Mouse (Mus musculus) heart, embryonic 13.5 days (tissue): ENCODE measurements around the gene Ccdc82. TPM values are rescaled to one million over a fixed set of nuclear protein-coding genes. Genes with fewer than 3 reads are reported as not detected.

Experiments
- ATAC-seq: fragments of 200-750 bp; cut with Nextera tagmentation; 2 replicates; pipeline ENCODE4 v1.8.0; 2017; ENCODE audit warnings: moderate TSS enrichment; ENCODE audit not compliant: insufficient number of reproducible peaks, low FRiP score, low TSS enrichment; ENCODE audit errors: extremely low read depth
- H3K27ac ChIP-seq: fragments of 300-500 bp; sonication (generic); replicated peaks from 2 replicates; pipeline ENCODE4 v1.5.1; 2015; ENCODE audit warnings: moderate library complexity, mild to moderate bottlenecking, inconsistent platforms
- H3K27me3 ChIP-seq: fragments of 300-500 bp; sonication (generic); replicated peaks from 2 replicates; pipeline ENCODE4 v1.6.1; 2015; ENCODE audit warnings: mild to moderate bottlenecking, inconsistent platforms
- H3K36me3 ChIP-seq: fragments of 300-500 bp; sonication (generic); 2 replicates; pipeline ENCODE4 v1.6.1; 2015; ENCODE audit warnings: mild to moderate bottlenecking, inconsistent platforms
- H3K4me1 ChIP-seq: fragments of 300-500 bp; sonication (generic); 2 replicates; pipeline ENCODE4 v1.6.1; 2015; ENCODE audit warnings: inconsistent platforms
- H3K4me2 ChIP-seq: fragments of 300-500 bp; sonication (generic); 2 replicates; pipeline ENCODE4 v1.6.1; 2015; ENCODE audit warnings: inconsistent platforms, mild to moderate bottlenecking, moderate library complexity
- H3K4me3 ChIP-seq: fragments of 300-500 bp; sonication (generic); 2 replicates; pipeline ENCODE4 v1.5.1; 2015; ENCODE audit warnings: moderate library complexity, mild to moderate bottlenecking, inconsistent platforms
- H3K9ac ChIP-seq: fragments of 300-500 bp; sonication (generic); 2 replicates; pipeline ENCODE4 v1.6.1; 2015; ENCODE audit warnings: inconsistent platforms, mild to moderate bottlenecking, moderate library complexity
- H3K9me3 ChIP-seq: fragments of 300-500 bp; sonication (generic); 2 replicates; pipeline ENCODE4 v1.6.1; 2016; ENCODE audit warnings: inconsistent platforms
- WGBS: fragments of 180-500 bp; shearing (Covaris S2); methylation state at CpG from one replicate; pipeline ENCODE4 v1.1.7; 2015; ENCODE audit warnings: mixed read lengths; 5-methylcytosine and 5-hydroxymethylcytosine counted together
- polyA plus RNA-seq: library from polyadenylated mRNA; unstranded; fragments of >200 nt; fragmentation: Nextera tagmentation; extraction: Ambion mirVana; gene quantifications from 2 replicates; pipeline ENCODE4 v1.2.1, GENCODE M21; 2015

The Ccdc82 gene
- polyA plus RNA-seq: 6.3 and 7.0 TPM in 2 replicates

DNA sequence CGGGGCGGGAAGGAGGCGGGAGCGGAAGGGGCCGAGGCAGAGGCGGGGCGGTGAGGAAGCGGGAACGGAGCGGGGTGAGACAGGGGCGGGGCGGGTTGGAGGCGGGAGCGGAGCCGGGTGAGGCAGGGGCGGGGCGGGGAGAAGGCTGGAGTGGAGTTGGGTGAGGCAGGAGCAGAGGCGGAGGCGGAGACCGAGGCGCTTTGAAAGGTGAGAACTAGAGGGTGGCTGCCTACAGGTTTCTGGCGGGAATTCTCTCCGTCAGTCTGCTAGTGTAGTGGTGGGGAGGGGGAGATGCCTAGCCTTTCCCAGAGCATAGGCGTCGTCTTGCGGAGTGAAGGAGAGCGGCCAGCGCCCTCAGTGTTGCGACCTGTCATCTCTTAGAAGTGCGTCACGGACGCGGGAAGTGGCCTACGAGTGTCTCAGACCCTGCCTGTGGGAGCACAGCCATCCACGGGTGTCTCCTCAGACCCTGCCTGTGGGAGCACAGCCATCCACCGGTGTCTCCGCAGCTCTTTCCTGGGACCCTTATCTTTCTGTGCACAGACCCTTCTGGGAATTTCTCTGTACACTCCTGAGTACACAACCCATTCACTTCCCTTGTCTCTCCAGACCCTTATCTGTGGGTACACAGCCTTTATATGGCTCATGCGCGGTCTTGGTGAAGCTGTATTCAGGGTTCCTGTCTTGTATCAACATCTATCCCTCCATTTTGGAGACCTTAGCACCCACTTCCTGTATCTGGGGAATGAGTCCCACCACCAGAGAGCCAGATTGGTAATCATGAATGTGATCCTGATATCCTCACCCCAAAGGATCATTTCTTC lies at the start of gene Ccdc82:
Gene Ccdc82 (plus strand): TSS at position 141 of the 824 bp plus-strand sequence.
- H3K36me3 ChIP-seq: peaks cover 1% of the 10 kb centered on the region; the same call in 1 of the 2 replicates
- peak; percentile 97 for ATAC-seq
- WGBS: 1% methylated on average over 29 of the region's 39 CpGs

DNA sequence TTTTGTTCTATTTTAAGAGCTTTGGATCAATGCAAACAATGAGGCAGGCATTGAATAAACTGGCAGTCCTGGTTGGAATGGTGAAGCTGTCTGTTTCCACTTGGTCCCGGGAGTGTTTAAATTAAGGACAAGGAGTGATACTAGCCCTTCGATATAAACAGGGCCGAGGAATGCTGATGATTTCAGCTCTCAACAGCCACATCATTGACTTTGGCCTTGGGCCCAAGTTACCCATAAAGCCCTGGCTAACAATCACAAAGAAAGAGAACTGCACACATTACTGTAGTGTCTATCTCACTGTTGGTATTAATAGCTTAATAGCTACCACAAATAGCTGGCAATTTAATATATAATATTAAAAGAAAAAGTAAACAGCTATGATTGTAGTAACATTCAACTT lies 46.7 kb upstream of the Ccdc82 start:
- Histone ChIP-seq H3K4me1 (peaks cover 15% of the 10 kb centered on the region), H3K4me3 (no peak overlapping the region), H3K9me3 (no peaks in the 10 kb centered on the region), H3K36me3 (no peaks in the 10 kb centered on the region), H3K27me3 (no peaks in the 10 kb centered on the region), H3K9ac (no peak overlapping the region), H3K27ac (peak overlapping the region; percentile 48), H3K4me2 (no peak overlapping the region)
- 13% methylated on average over 3 of the region's 3 CpGs for WGBS
- peak; percentile 46; the same call in 1 of the 2 replicates for ATAC-seq

More for the DNA sequence above, at the start of gene Ccdc82:
- H3K9me3 ChIP-seq: no peaks in the 10 kb centered on the region
- H3K27me3 ChIP-seq: no peaks in the 10 kb centered on the region
- H3K4me1 ChIP-seq: peaks cover 25% of the 10 kb centered on the region
- peak within 1 kb of the TSS; percentile 73 for H3K4me3 ChIP-seq
- peak within 1 kb of the TSS; percentile 94 for H3K4me2 ChIP-seq
- peak within 1 kb of the TSS; percentile 90 for H3K9ac ChIP-seq
- H3K27ac ChIP-seq: peak within 1 kb of the TSS; percentile 85

DNA sequence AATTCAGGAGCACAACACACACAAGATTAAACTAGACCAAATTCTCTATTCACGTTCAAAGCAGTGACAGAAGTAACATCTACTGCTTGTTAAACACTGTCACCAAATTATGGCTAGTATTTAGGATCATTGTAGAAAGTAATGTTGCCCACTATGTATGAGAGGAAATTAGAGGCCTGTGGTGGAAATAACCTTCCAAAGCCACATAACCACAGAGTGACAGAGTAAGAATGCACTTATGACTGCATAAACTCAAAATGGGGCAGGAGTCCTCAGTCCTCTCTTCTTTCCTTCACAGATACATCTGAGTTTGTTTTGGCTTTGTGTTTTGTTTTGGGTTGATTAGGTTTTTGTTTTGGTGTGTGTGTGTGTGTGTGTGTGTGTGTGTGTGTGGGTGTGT lies 43.6 kb upstream of the Ccdc82 start:
- H3K27ac ChIP-seq: no peak overlapping the region
- H3K4me1 ChIP-seq: peaks cover 15% of the 10 kb centered on the region
- WGBS: 98% methylated on average over 1 of the region's 1 CpGs
- no peak overlapping the region for H3K4me3 ChIP-seq
- H3K4me2 ChIP-seq: no peak overlapping the region
- ATAC-seq: no peak
- no peaks in the 10 kb centered on the region for H3K27me3 ChIP-seq
- no peak overlapping the region for H3K9ac ChIP-seq
- H3K36me3 ChIP-seq: no peaks in the 10 kb centered on the region
- no peaks in the 10 kb centered on the region for H3K9me3 ChIP-seq

DNA sequence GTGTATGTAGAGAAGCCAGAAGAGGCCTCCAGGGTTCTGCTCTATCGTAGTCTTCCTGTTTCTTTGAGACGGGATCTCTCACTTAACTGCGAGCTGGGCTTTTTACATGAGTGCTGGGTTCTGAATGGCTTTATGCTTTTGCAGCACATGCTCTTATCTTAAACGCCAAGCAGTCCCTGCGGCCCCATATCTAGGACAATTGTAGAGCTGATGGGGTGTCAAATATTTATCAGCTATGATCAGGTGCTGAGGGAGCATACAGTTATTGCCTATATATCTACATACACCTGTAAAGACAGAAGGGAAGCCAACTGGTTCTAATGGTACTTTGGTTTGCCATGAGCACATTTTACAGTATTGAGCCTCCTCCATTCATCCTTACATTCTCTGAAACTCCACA lies 43.1 kb upstream of the Ccdc82 start:
- no peak overlapping the region for H3K4me2 ChIP-seq
- no peak overlapping the region for H3K4me3 ChIP-seq
- no peaks in the 10 kb centered on the region for H3K9me3 ChIP-seq
- H3K36me3 ChIP-seq: no peaks in the 10 kb centered on the region
- WGBS: 52% methylated on average over 5 of the region's 5 CpGs
- no peak overlapping the region for H3K27ac ChIP-seq
- peaks cover 15% of the 10 kb centered on the region for H3K4me1 ChIP-seq
- no peak for ATAC-seq
- no peaks in the 10 kb centered on the region for H3K27me3 ChIP-seq
- no peak overlapping the region for H3K9ac ChIP-seq

DNA sequence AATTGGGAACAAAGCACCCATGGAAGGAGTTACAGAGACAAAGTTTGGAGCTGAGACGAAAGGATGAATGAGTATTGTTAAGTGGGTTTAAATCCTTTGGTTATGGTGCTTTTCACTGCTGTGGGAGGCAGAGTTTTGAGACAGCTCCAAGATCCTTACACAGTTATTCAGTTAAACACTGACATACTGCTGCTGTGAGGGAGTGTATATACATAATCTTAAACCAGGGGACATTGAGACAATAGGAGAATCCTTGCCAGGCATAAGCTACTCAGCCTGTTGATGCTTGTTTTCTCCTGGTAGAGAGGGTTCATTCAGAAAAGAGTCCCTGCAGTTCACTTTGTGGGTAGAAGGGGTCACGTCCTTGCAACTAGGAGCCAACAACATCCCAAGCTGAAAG lies 40.4 kb upstream of the Ccdc82 start:
- Histone ChIP-seq H3K9ac (no peak overlapping the region), H3K4me2 (no peak overlapping the region), H3K9me3 (no peaks in the 10 kb centered on the region), H3K27me3 (no peaks in the 10 kb centered on the region), H3K27ac (no peak overlapping the region), H3K4me1 (no peaks in the 10 kb centered on the region), H3K36me3 (no peaks in the 10 kb centered on the region), H3K4me3 (no peak overlapping the region)
- no peak for ATAC-seq
- WGBS: 75% methylated on average over 2 of the region's 2 CpGs

DNA sequence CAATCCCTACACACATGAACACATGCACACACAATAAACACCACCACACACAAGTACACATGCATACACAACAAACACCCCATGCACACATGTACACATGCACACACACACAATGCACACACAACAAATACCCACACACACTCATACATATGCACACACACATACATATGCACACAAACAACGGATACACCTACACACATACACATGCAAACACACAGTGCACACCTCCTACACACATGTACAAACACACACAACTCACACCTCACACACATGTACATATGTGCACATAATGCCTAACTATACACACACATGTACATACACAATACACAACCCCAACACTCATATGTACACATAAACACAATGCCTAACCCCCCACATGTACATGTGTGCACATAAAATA lies 20.9 kb upstream of the Ccdc82 start:
- Histone ChIP-seq H3K4me3 (no peak overlapping the region), H3K27ac (no peak overlapping the region), H3K27me3 (no peaks in the 10 kb centered on the region), H3K36me3 (no peaks in the 10 kb centered on the region), H3K4me2 (no peak overlapping the region), H3K9me3 (peaks cover 10% of the 10 kb centered on the region; the same call in 1 of the 2 replicates), H3K4me1 (no peaks in the 10 kb centered on the region), H3K9ac (no peak overlapping the region)
- WGBS: 79% methylated on average over 1 of the region's 1 CpGs
- no peak for ATAC-seq

DNA sequence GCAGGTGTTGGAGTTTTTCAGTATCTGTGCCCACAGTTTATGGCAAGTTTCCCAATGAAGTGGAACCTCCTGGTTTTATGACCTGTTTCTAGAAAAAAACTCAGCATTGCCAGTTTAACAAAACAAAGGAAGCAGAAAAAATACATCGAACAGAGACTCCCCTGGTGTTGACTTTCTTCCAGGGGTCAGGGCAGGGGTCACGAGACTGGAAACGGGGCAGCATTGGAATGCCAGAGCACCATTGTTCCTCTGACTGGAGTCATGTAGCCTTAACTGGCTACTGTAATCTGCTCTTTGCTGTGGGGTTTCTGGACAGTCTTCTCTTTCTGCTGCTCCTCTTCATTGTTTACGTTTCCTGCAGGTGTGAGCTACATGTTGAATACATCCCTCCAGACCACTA lies 16.2 kb upstream of the Ccdc82 start:
- peaks cover 10% of the 10 kb centered on the region; the same call in 1 of the 2 replicates for H3K9me3 ChIP-seq
- H3K4me3 ChIP-seq: no peak overlapping the region
- H3K9ac ChIP-seq: no peak overlapping the region
- H3K4me2 ChIP-seq: no peak overlapping the region
- no peaks in the 10 kb centered on the region for H3K36me3 ChIP-seq
- no peaks in the 10 kb centered on the region for H3K27me3 ChIP-seq
- WGBS: 11% methylated on average over 4 of the region's 4 CpGs
- peaks cover 2% of the 10 kb centered on the region; the same call in 1 of the 2 replicates for H3K4me1 ChIP-seq
- no peak for ATAC-seq
- no peak overlapping the region for H3K27ac ChIP-seq

DNA sequence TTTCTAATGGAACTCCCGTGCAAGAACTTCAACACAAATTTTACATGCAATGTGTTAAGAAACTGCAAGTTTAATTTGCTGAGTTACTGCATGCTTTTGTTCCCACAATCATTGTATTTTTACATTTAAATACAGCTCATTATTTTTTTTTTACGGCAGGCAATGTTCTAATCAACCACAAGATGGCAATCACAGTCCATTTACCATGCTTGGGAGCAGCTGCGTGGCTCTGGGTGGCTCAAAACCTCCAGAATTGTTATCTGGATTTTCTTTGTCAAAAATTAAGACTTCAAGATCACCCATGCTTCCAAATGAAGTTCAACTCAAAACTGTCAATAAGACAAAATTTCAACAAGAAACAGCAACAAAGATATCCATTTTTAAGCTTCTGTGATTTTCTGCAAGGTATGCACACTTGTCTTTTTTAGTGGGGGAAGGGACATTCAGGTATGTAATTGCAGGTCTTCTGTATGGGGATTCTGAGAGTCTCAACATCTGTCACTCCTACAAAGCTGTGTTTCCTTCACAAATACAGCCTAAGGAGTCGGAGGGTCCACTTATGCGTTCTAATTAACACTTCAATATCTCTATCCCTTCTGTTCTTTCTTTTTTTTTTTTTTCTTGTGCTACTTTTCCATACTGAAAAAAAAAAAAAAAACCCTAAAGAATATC lies 15.1 kb upstream of the Ccdc82 start:
- no peaks in the 10 kb centered on the region for H3K36me3 ChIP-seq
- no peak overlapping the region for H3K4me2 ChIP-seq
- no peak overlapping the region for H3K4me3 ChIP-seq
- no peak overlapping the region for H3K9ac ChIP-seq
- no peak for ATAC-seq
- 24% methylated on average over 5 of the region's 5 CpGs for WGBS
- no peak overlapping the region for H3K27ac ChIP-seq
- peaks cover 2% of the 10 kb centered on the region; the same call in 1 of the 2 replicates for H3K4me1 ChIP-seq
- peaks cover 10% of the 10 kb centered on the region; the same call in 1 of the 2 replicates for H3K9me3 ChIP-seq
- no peaks in the 10 kb centered on the region for H3K27me3 ChIP-seq

DNA sequence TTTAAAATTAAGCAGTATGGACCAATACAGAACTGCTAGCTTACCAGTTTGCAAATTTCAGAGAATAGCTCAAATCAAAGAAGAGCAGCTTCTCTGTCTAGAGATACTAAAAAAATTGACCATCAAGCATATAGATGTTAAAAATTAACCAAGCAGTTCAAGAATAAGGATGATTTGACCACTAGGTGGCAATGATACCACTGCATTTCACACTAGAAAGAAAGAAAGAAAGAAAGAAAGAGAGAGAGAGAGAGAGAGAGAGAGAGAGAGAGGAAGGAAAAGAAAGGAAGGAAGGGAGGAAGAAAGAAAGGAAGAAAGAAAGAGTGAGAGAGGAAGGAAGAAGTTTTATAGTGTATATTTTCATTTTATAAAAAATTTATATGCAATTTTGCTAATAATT lies 4.4 kb upstream of the Ccdc82 start:
- Histone ChIP-seq H3K4me3 (no peak overlapping the region), H3K9me3 (no peaks in the 10 kb centered on the region), H3K27ac (no peak overlapping the region), H3K4me2 (no peak overlapping the region), H3K36me3 (no peaks in the 10 kb centered on the region), H3K4me1 (peaks cover 20% of the 10 kb centered on the region), H3K9ac (no peak overlapping the region), H3K27me3 (no peaks in the 10 kb centered on the region)
- no peak for ATAC-seq

DNA sequence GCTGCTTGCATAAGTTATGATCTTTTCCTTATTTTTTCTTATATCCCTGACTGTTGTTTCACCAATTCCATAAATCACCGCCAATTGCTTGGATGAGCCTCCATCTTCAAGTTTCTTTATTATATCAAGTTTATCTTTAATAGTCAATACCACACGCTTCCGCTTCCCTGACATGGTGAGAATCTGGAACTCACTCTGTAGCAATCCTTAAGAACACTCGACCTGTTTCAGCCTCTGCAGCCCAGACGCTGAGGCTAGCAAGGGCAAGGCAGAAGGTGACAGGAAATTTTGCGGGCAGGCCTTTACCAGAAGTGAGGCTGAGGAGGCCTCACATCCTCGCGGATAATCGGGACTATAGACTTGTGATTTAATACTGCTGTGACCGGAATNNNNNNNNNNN lies 1.3 kb upstream of the Ccdc82 start, which contains the start of gene Jrkl:
Gene Jrkl (minus strand): TSS at position 349 of the 400 bp plus-strand sequence.
- WGBS: 5% methylated on average over 10 of the region's 10 CpGs

DNA sequence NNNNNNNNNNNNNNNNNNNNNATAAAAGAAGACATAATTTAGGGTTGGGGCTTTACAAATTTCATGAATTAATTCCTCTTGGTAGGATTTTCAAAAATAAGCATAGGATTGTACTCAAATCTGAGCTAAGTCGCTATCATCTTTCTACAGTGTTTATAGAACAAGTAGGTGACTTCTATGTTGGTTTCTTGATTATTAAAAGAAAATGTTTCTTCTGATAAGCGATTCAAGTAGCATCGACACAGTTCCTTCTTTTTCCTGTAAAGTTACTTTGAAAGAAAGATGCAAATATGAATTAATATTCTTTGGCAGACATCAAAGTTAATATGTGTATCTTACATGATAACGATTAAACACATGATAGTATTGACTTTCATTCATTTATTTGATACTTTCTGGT lies 1.3 kb downstream of the Ccdc82 start:
- WGBS: 88% methylated on average over 4 of the region's 4 CpGs

More for the DNA sequence above, 1.3 kb upstream of the Ccdc82 start, which contains the start of gene Jrkl:
- Histone ChIP-seq H3K36me3 (no peaks in the 10 kb centered on the region), H3K4me3 (peak within 1 kb of the TSS; percentile 66), H3K9me3 (no peaks in the 10 kb centered on the region), H3K4me2 (peak within 1 kb of the TSS; percentile 78), H3K27me3 (no peaks in the 10 kb centered on the region), H3K27ac (peak within 1 kb of the TSS; percentile 85), H3K9ac (peak within 1 kb of the TSS; percentile 87), H3K4me1 (peaks cover 25% of the 10 kb centered on the region)
- ATAC-seq: no peak

More for the DNA sequence above, 1.3 kb downstream of the Ccdc82 start:
- ATAC-seq: no peak
- H3K9ac ChIP-seq: no peak overlapping the region
- no peak overlapping the region for H3K27ac ChIP-seq
- no peaks in the 10 kb centered on the region for H3K9me3 ChIP-seq
- peaks cover 25% of the 10 kb centered on the region for H3K4me1 ChIP-seq
- H3K27me3 ChIP-seq: no peaks in the 10 kb centered on the region
- H3K36me3 ChIP-seq: peaks cover 8% of the 10 kb centered on the region; the same call in 1 of the 2 replicates
- H3K4me2 ChIP-seq: no peak overlapping the region
- H3K4me3 ChIP-seq: no peak overlapping the region
